Mouse (Mus musculus): Measurements from ENCODE around the gene Impdh1. TPM values are rescaled to one million over a fixed set of nuclear protein-coding genes. Genes with fewer than 3 reads are reported as not detected.
"Not testable (repeated sequence)": the region's sequence is repeated elsewhere in the genome, so short reads cannot be mapped to it uniquely, and the experiment has no call there.

The Impdh1 gene
- polyA plus RNA-seq, 1 experiment from 2014 or later = 60.8 TPM

- H3K4me3 ChIP-seq (replicated peaks; ENCODE audit: low read length) = peak within 1 kb of the TSS; percentile 88
- peaks cover 15% of the 10 kb centered on the region for H3K4me1 ChIP-seq (replicated peaks; ENCODE audit: control insufficient read depth, insufficient read depth, low read length)
- 8% methylated on average over 42 of the region's 42 CpGs for WGBS
- no peaks in the 10 kb centered on the region for H3K9me3 ChIP-seq (ENCODE audit: control insufficient read depth, low read length)
- H3K9ac ChIP-seq = peak within 1 kb of the TSS; percentile 83
- peaks cover 21% of the 10 kb centered on the region for H3K27me3 ChIP-seq (ENCODE audit: control insufficient read depth, insufficient read depth, low read length)
- DNase-seq (ENCODE audit: low spot score) (peak; percentile 95), ATAC-seq (ENCODE audit: low FRiP score) (peak; percentile 82)
- peak within 1 kb of the TSS; percentile 51; the same call in 1 of the 2 replicates for H3K27ac ChIP-seq
- peak within 1 kb of the TSS; percentile 84 for H3K4me2 ChIP-seq (replicated peaks)
- peaks cover 4% of the 10 kb centered on the region for H3K36me3 ChIP-seq (replicated peaks; ENCODE audit: control insufficient read depth, insufficient read depth)
These were observed 51.6 kb downstream of the Impdh1 start, which contains the start of gene Rbm28 for GRCm38 (mm10) chr6:29164314-29165244. TSS of gene Rbm28 (minus strand) at chr6:29165006.

GRCm38 (mm10) chr6:29161291-29161690 is 54.9 kb downstream of the Impdh1 start:
- H3K9me3 ChIP-seq (ENCODE audit: control insufficient read depth, low read length); H3K4me2 ChIP-seq (replicated peaks); H3K27ac ChIP-seq; H3K27me3 ChIP-seq (ENCODE audit: control insufficient read depth, insufficient read depth, low read length); H3K4me3 ChIP-seq (replicated peaks; ENCODE audit: low read length); ATAC-seq (ENCODE audit: low FRiP score); DNase-seq (ENCODE audit: low spot score); H3K9ac ChIP-seq: not testable (repeated sequence)
- Histone ChIP-seq H3K36me3 (replicated peaks; ENCODE audit: control insufficient read depth, insufficient read depth) (peaks cover 37% of the 10 kb centered on the region), H3K4me1 (replicated peaks; ENCODE audit: control insufficient read depth, insufficient read depth, low read length) (peaks cover 15% of the 10 kb centered on the region)
- WGBS = 100% methylated on average over 5 of the region's 5 CpGs

- H3K4me1 ChIP-seq (replicated peaks; ENCODE audit: control insufficient read depth, insufficient read depth, low read length) = peaks cover 15% of the 10 kb centered on the region
- no peaks in the 10 kb centered on the region for H3K27me3 ChIP-seq (ENCODE audit: control insufficient read depth, insufficient read depth, low read length)
- ATAC-seq (ENCODE audit: low FRiP score) (no peak), DNase-seq (ENCODE audit: low spot score) (no peak)
- H3K4me3 ChIP-seq (replicated peaks; ENCODE audit: low read length) = no peak overlapping the region
- H3K4me2 ChIP-seq (replicated peaks) = no peak overlapping the region
- no peak overlapping the region for H3K27ac ChIP-seq
- 96% methylated on average over 2 of the region's 2 CpGs for WGBS
- no peaks in the 10 kb centered on the region for H3K9me3 ChIP-seq (ENCODE audit: control insufficient read depth, low read length)
- no peak overlapping the region for H3K9ac ChIP-seq
- H3K36me3 ChIP-seq (replicated peaks; ENCODE audit: control insufficient read depth, insufficient read depth) = peaks cover 42% of the 10 kb centered on the region
These were observed 55.4 kb downstream of the Impdh1 start for GRCm38 (mm10) chr6:29160786-29161185.

- DNase-seq (ENCODE audit: low spot score) (no peak), ATAC-seq (ENCODE audit: low FRiP score) (no peak)
- H3K9ac ChIP-seq = no peak overlapping the region
- H3K4me3 ChIP-seq (replicated peaks; ENCODE audit: low read length) = no peak overlapping the region
- H3K9me3 ChIP-seq (ENCODE audit: control insufficient read depth, low read length) = no peaks in the 10 kb centered on the region
- H3K4me2 ChIP-seq (replicated peaks) = no peak overlapping the region
- 92% methylated on average over 5 of the region's 5 CpGs for WGBS
- no peaks in the 10 kb centered on the region for H3K4me1 ChIP-seq (replicated peaks; ENCODE audit: control insufficient read depth, insufficient read depth, low read length)
- H3K27ac ChIP-seq = no peak overlapping the region
- H3K36me3 ChIP-seq (replicated peaks; ENCODE audit: control insufficient read depth, insufficient read depth) = peaks cover 83% of the 10 kb centered on the region
- no peaks in the 10 kb centered on the region for H3K27me3 ChIP-seq (ENCODE audit: control insufficient read depth, insufficient read depth, low read length)
These were observed 59.8 kb downstream of the Impdh1 start for GRCm38 (mm10) chr6:29156326-29156725.

Small RNA genes lying within 50 kb of the gene (microRNA-seq; reads per million reads assigned to microRNA genes)
- gene Gm24303 = not detected

Other genes starting within 250 kb of the Impdh1 start
- gene Lep, start 156.1 kb downstream of the Impdh1 start, polyA plus RNA-seq (2014; fragmentation: Nextera tagmentation; extraction: Ambion mirVana) = not detected in 2 replicates
- 42.7 and 43.0 TPM in 2 replicates for gene Rbm28, start 51.4 kb downstream of the Impdh1 start, polyA plus RNA-seq (2014; fragmentation: Nextera tagmentation; extraction: Ambion mirVana)
- 10.0 and 11.0 TPM in 2 replicates for gene Prrt4, start 36.8 kb downstream of the Impdh1 start, polyA plus RNA-seq (2014; fragmentation: Nextera tagmentation; extraction: Ambion mirVana)
- gene Hilpda, start 56.1 kb upstream of the Impdh1 start, polyA plus RNA-seq (2014; fragmentation: Nextera tagmentation; extraction: Ambion mirVana) = 29.1 and 34.2 TPM in 2 replicates
- gene Fam71f2, start 63.2 kb upstream of the Impdh1 start, polyA plus RNA-seq (2014; fragmentation: Nextera tagmentation; extraction: Ambion mirVana) = 0.23 and 0.54 TPM in 2 replicates
- gene Fam71f1, start 102.8 kb upstream of the Impdh1 start, polyA plus RNA-seq (2014; fragmentation: Nextera tagmentation; extraction: Ambion mirVana) = not detected in 2 replicates
- 187 and 199 TPM in 2 replicates for gene Calu, start 131.7 kb upstream of the Impdh1 start, polyA plus RNA-seq (2014; fragmentation: Nextera tagmentation; extraction: Ambion mirVana)
- gene Opn1sw, start 172.1 kb upstream of the Impdh1 start, polyA plus RNA-seq (2014; fragmentation: Nextera tagmentation; extraction: Ambion mirVana) = 0.46 and 0.48 TPM in 2 replicates
- 53.2 and 55.7 TPM in 2 replicates for gene Ccdc136, start 179.9 kb upstream of the Impdh1 start, polyA plus RNA-seq (2014; fragmentation: Nextera tagmentation; extraction: Ambion mirVana)
- gene Flnc, start 216.9 kb upstream of the Impdh1 start, polyA plus RNA-seq (2014; fragmentation: Nextera tagmentation; extraction: Ambion mirVana) = 4.8 and 6.8 TPM in 2 replicates